Mouse (Mus musculus) midbrain, embryonic 15.5 days (tissue): Measurements from ENCODE around the gene Upk2. TPM values are rescaled to one million over a fixed set of nuclear protein-coding genes. Genes with fewer than 3 reads are reported as not detected.
A peak's percentile ranks its signal among the peaks of the same experiment; 100 is the strongest.
"Not testable (repeated sequence)": the region's sequence is repeated elsewhere in the genome, so short reads cannot be mapped to it uniquely, and the experiment has no call there.

ENCODE experiments used
- ATAC-seq: fragments of 200-750 bp; cut with Nextera tagmentation; replicated peaks from 2 replicates; pipeline ENCODE4 v1.8.0; 2017; ENCODE audit warnings: moderate TSS enrichment
- H3K27ac ChIP-seq: fragments of 300-500 bp; sonication (generic); 2 replicates; pipeline ENCODE4 v1.5.1; 2015; ENCODE audit warnings: mild to moderate bottlenecking, inconsistent platforms
- H3K27me3 ChIP-seq: fragments of 300-500 bp; sonication (generic); replicated peaks from 2 replicates; pipeline ENCODE4 v1.6.1; 2015; ENCODE audit warnings: inconsistent platforms
- H3K36me3 ChIP-seq: fragments of 300-500 bp; sonication (generic); replicated peaks from 2 replicates; pipeline ENCODE4 v1.6.1; 2015; ENCODE audit warnings: inconsistent platforms
- H3K4me1 ChIP-seq: fragments of 300-500 bp; sonication (generic); 2 replicates; pipeline ENCODE4 v1.6.1; 2015; ENCODE audit warnings: inconsistent platforms
- H3K4me2 ChIP-seq: fragments of 300-500 bp; sonication (generic); 2 replicates; pipeline ENCODE4 v1.6.1; 2015; ENCODE audit warnings: inconsistent platforms, mild to moderate bottlenecking, moderate library complexity
- H3K4me3 ChIP-seq: fragments of 300-500 bp; sonication (generic); 2 replicates; pipeline ENCODE4 v1.5.1; 2015; ENCODE audit warnings: mild to moderate bottlenecking, inconsistent platforms
- H3K9ac ChIP-seq: fragments of 300-500 bp; sonication (generic); 2 replicates; pipeline ENCODE4 v1.6.1; 2015; ENCODE audit warnings: mild to moderate bottlenecking, inconsistent platforms
- H3K9me3 ChIP-seq: fragments of 300-500 bp; sonication (generic); 2 replicates; pipeline ENCODE4 v1.6.1; 2016; ENCODE audit warnings: inconsistent platforms
- WGBS: fragments of 180-500 bp; shearing (Covaris S2); methylation state at CpG from one replicate; pipeline ENCODE4 v1.1.7; 2015; ENCODE audit warnings: mixed read lengths; 5-methylcytosine and 5-hydroxymethylcytosine counted together
- polyA plus RNA-seq: library from polyadenylated mRNA; unstranded; fragments of >200 nt; fragmentation: Nextera tagmentation; extraction: Ambion mirVana; gene quantifications from 2 replicates; pipeline ENCODE4 v1.2.1, GENCODE M21; 2015

Gene Upk2
- polyA plus RNA-seq, 1 experiment from 2014 or later, result not detected

DNA sequence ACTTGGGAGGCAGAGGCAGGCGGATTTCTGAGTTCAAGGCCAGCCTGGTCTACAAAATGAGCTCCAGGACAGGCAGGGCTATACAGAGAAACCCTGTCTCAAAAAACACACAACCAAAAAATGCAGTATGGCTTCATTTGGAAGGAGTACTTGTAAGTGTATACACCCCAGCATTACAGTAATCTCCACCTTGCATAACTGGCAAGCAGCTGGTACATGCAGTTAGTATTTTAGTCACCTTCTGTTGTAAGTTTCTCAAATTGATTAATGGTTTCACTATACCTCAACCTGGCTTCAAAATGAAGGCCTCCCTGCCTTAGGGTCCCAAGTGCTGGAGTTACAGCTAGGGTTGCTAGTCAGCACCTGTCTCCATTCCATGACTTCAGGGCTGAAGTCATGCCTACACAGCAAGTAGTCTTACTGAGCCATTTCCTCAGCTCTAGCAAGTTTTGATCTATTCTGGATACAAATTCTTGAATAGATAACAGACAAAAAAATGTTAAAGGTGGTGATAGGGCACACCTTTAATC is 43.1 kb downstream of the Upk2 start:
- WGBS, result 85% methylated on average over 1 of the region's 1 CpGs
- Histone ChIP-seq H3K4me2 (no peak overlapping the region), H3K27me3 (no peaks in the 10 kb centered on the region), H3K4me1 (peaks cover 15% of the 10 kb centered on the region), H3K4me3 (no peak overlapping the region), H3K36me3 (peaks cover 53% of the 10 kb centered on the region), H3K9me3 (no peaks in the 10 kb centered on the region), H3K9ac (no peak overlapping the region), H3K27ac (no peak overlapping the region)
- no peak for ATAC-seq

DNA sequence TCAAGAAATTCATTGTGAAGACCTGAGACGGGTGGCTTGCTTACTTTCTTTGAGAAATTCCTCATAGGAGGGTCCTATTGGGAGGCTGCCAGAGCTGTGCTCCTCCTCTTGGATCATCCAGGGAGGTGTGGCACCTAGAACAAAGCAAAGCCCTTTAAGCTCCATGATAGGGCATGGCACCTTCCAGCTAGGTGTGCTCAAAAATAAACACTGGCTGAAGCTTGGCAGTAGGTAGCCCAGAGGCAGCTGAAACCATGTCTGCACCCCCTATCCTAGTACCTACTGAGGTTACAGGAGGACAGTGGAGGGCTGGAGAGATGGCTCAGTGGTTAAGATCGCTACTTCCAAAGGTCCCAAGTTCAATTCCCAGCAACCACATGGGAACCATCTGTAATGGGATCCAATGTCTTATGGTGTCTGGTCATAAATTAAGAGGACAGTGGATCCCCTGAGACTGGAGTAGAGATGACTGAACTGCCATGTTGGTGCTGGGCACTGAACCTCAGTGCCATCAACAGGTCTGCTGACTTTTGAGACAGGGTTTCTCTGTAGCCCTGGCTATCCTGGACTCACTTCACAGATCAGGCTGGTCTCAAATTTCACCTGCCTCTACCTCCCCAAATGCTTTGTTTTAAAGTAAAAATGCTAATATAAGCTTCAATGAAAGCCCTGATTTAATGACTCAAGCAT is 44.0 kb downstream of the Upk2 start:
- Histone ChIP-seq H3K9ac (no peak overlapping the region), H3K27ac (no peak overlapping the region), H3K4me3 (no peak overlapping the region), H3K36me3 (peaks cover 53% of the 10 kb centered on the region), H3K27me3 (no peaks in the 10 kb centered on the region), H3K4me1 (peaks cover 17% of the 10 kb centered on the region), H3K9me3 (no peaks in the 10 kb centered on the region), H3K4me2 (no peak overlapping the region)
- 88% methylated on average over 2 of the region's 2 CpGs for WGBS
- ATAC-seq, result no peak

DNA sequence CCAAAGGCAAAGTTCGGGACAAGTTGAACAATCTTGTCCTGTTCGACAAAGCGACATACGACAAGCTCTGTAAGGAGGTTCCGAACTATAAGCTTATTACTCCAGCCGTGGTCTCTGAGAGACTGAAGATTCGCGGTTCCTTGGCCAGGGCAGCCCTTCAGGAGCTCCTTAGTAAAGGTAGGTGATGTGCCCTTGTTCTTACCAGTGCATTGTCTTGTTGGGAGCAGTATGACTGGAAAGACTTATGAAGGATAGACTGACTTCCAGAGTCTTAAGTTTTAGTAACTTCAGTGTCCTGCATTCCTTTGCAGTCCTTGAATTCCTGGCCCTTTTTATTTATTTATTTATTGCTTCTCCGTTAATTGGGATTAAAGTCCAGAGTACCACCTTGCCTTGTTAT is 46.1 kb downstream of the Upk2 start:
- Histone ChIP-seq H3K4me1 (peaks cover 28% of the 10 kb centered on the region), H3K4me3 (peak overlapping the region; percentile 81), H3K4me2 (peak overlapping the region; percentile 67), H3K36me3 (peaks cover 54% of the 10 kb centered on the region)
- not testable (repeated sequence) for H3K27me3 ChIP-seq, H3K27ac ChIP-seq, H3K9me3 ChIP-seq, ATAC-seq, H3K9ac ChIP-seq
- WGBS, result 87% methylated on average over 9 of the region's 9 CpGs

DNA sequence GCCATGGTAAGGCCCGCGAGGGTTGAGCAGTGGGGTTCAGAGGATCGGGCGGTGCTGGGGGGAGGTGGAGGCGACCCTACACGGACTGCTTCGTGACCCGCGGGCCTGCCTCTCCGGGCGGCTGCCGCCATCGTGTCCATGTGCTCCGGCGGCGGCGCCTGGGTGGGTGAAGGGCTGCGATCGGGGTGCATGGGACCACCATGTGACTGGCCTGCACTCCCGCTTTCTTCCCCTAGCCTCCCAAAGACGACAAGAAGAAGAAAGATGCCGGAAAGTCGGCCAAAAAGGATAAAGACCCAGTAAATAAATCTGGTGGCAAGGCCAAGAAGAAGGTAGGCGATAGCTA is 47.1 kb downstream of the Upk2 start:
- 0% methylated on average over 24 of the region's 24 CpGs for WGBS
- H3K4me1 ChIP-seq, result peaks cover 28% of the 10 kb centered on the region

DNA sequence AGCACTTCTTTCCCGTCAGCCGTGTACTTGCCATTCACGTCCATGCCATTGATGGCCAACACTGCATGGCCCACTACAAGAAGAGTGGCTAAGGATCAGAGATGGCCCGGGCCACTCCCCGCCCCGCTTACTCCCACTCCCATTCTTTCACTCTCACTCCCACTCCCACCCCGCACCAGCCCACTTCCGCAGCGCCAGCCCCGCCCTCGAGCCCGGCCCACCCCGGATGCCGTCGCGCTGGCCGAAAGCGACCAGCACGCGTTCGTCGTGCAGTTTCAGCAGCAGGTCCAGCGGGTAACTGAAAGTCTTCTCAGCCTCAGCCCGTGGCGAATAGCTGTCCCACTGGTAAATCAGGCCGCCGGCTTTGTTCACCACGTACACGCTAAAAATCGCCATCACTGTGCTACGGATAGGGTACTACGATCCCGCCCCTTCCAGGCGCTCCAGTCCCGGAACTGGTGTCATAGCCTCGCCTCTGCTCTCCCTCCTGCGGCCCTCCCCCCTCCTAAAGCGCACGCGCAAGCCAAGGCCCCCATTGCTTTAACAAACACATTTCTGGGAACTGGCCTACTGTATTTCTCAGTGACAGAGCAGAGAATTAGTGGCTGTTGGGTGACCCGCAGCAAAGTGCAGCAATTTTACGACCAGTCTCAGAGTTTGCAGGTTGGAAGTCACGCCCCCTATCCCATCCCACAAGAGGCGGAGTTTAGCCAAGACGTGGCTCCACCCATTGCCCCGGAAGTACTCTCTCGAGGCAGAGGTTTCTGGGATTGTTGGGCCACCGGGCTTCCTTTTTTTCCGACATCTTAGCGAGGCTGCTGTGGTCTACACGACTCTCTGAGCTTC is 47.6 kb downstream of the Upk2 start, which contains the start of the genes Rps25 and Trappc4:
TSS of gene Rps25 (plus strand) at position 234 of the 846 bp plus-strand sequence.
TSS of gene Trappc4 (minus strand) at position 695 of the 846 bp plus-strand sequence.
- peaks cover 52% of the 10 kb centered on the region for H3K36me3 ChIP-seq
- H3K4me2 ChIP-seq, result peak within 1 kb of the TSS; percentile 67
- under 1% methylated on average over 49 of the region's 51 CpGs for WGBS
- H3K27me3 ChIP-seq, result no peaks in the 10 kb centered on the region
- H3K27ac ChIP-seq, result peak within 1 kb of the TSS; percentile 97
- H3K4me3 ChIP-seq, result peak within 1 kb of the TSS; percentile 81
- peak within 1 kb of the TSS; percentile 83 for H3K9ac ChIP-seq
- H3K4me1 ChIP-seq, result peaks cover 28% of the 10 kb centered on the region
- ATAC-seq, result peak; percentile 97
- H3K9me3 ChIP-seq, result no peaks in the 10 kb centered on the region

More for the DNA sequence above, 47.1 kb downstream of the Upk2 start:
- peak overlapping the region; percentile 83 for H3K9ac ChIP-seq
- H3K9me3 ChIP-seq, result no peaks in the 10 kb centered on the region
- H3K4me2 ChIP-seq, result peak overlapping the region; percentile 67
- ATAC-seq, result no peak
- H3K27ac ChIP-seq, result peak overlapping the region; percentile 97
- H3K4me3 ChIP-seq, result peak overlapping the region; percentile 81
- H3K27me3 ChIP-seq, result no peaks in the 10 kb centered on the region
- H3K36me3 ChIP-seq, result peaks cover 51% of the 10 kb centered on the region

DNA sequence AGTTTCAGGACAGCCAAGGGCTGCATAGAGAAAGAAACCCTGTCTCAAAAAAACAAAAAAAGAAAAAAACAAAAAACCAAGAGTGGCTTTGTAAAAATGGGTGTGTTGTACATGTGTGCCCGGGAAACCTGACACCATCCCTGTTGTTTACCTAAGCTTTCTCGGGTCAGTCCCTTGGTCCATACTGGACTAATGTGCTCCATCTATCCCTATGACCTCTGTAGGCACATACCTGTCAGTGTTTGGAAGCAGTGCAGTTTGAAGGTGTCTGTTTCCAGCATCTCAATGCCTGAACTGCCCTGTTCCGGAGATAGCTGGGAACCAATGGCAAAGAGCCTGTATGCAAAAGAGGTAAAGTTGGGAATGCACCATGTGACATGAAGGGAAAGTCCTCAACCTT is 49.8 kb downstream of the Upk2 start:
- no peaks in the 10 kb centered on the region for H3K27me3 ChIP-seq
- WGBS, result 91% methylated on average over 3 of the region's 3 CpGs
- H3K9ac ChIP-seq, result no peak overlapping the region
- peaks cover 48% of the 10 kb centered on the region for H3K36me3 ChIP-seq
- no peak overlapping the region; the same call in 1 of the 2 replicates for H3K4me2 ChIP-seq
- no peak for ATAC-seq
- H3K27ac ChIP-seq, result no peak overlapping the region
- peaks cover 28% of the 10 kb centered on the region for H3K4me1 ChIP-seq
- H3K4me3 ChIP-seq, result no peak overlapping the region
- H3K9me3 ChIP-seq, result no peaks in the 10 kb centered on the region

Other genes with a start within 250 kb of the Upk2 start
- gene Cbl, start 220.9 kb downstream of the Upk2 start, polyA plus RNA-seq, result 24.4 and 26.2 TPM in 2 replicates
- gene Ccdc153, start 214.3 kb downstream of the Upk2 start, polyA plus RNA-seq, result 0.61 TPM in 1 of 2 replicates, not detected in the other
- 0.44 and 0.96 TPM in 2 replicates for gene Pdzd3, start 203.5 kb downstream of the Upk2 start, polyA plus RNA-seq
- 4.8 and 5.1 TPM in 2 replicates for gene Nlrx1, start 186.4 kb downstream of the Upk2 start, polyA plus RNA-seq
- gene Abcg4, start 166.4 kb downstream of the Upk2 start, polyA plus RNA-seq, result 30.4 and 31.1 TPM in 2 replicates
- gene Hinfp, start 149.3 kb downstream of the Upk2 start, polyA plus RNA-seq, result 28.4 and 30.5 TPM in 2 replicates
- gene C2cd2l, start 134.7 kb downstream of the Upk2 start, polyA plus RNA-seq, result 27.3 and 30.6 TPM in 2 replicates
- 36.5 and 36.9 TPM in 2 replicates for gene Dpagt1, start 129.0 kb downstream of the Upk2 start, polyA plus RNA-seq
- gene H2afx, start 120.3 kb downstream of the Upk2 start, polyA plus RNA-seq, result 121 and 132 TPM in 2 replicates
- gene Hmbs, start 110.7 kb downstream of the Upk2 start, polyA plus RNA-seq, result 63.1 and 65.6 TPM in 2 replicates
- 43.3 and 45.7 TPM in 2 replicates for gene Vps11, start 93.3 kb downstream of the Upk2 start, polyA plus RNA-seq
- gene Hyou1, start 75.5 kb downstream of the Upk2 start, polyA plus RNA-seq, result 28.1 and 29.7 TPM in 2 replicates
- gene Slc37a4, start 58.1 kb downstream of the Upk2 start, polyA plus RNA-seq, result 44.6 and 44.9 TPM in 2 replicates
- gene Rps25, start 47.8 kb downstream of the Upk2 start, polyA plus RNA-seq, result 965 and 984 TPM in 2 replicates
- 317 and 321 TPM in 2 replicates for gene Trappc4, start 47.4 kb downstream of the Upk2 start, polyA plus RNA-seq
- gene Ccdc84, start 36.4 kb downstream of the Upk2 start, polyA plus RNA-seq, result 37.6 and 39.9 TPM in 2 replicates
- not detected in 2 replicates for gene Foxr1, start 13.8 kb downstream of the Upk2 start, polyA plus RNA-seq
- 12.5 and 13.0 TPM in 2 replicates for gene Bcl9l, start 27.8 kb upstream of the Upk2 start, polyA plus RNA-seq
- gene Cxcr5, start 106.9 kb upstream of the Upk2 start, polyA plus RNA-seq, result not detected in 2 replicates
- gene Ddx6, start 149.9 kb upstream of the Upk2 start, polyA plus RNA-seq, result 20.7 and 22.6 TPM in 2 replicates
- not detected in 2 replicates for gene Treh, start 218.3 kb upstream of the Upk2 start, polyA plus RNA-seq